Mouse (Mus musculus) stomach, postnatal 0 days (tissue): ENCODE data around the gene St6galnac4. TPM values are rescaled to one million over a fixed set of nuclear protein-coding genes. Genes with fewer than 3 reads are reported as not detected.

Experiments
- ATAC-seq: fragments of 200-750 bp; cut with Nextera tagmentation; 2 replicates; pipeline ENCODE4 v1.8.0; 2017; ENCODE audit not compliant: low FRiP score, low TSS enrichment
- DNase-seq: peaks from one replicate; pipeline ENCODE4 v3.0.0-alpha.2; 2016; ENCODE audit warnings: low spot score
- H3K27ac ChIP-seq: fragments of 300-500 bp; sonication (generic); replicated peaks from 2 replicates; pipeline ENCODE4 v1.5.1; 2014; ENCODE audit warnings: mild to moderate bottlenecking, control low read depth
- H3K27me3 ChIP-seq: fragments of 300-500 bp; sonication (generic); 2 replicates; pipeline ENCODE4 v1.6.1; 2014; ENCODE audit warnings: low read length; ENCODE audit not compliant: control insufficient read depth, insufficient read depth
- H3K36me3 ChIP-seq: fragments of 300-500 bp; sonication (generic); 2 replicates; pipeline ENCODE4 v1.6.1; 2014; ENCODE audit warnings: low read length, mixed read lengths; ENCODE audit not compliant: control insufficient read depth, insufficient read depth
- H3K4me1 ChIP-seq: fragments of 300-500 bp; sonication (generic); replicated peaks from 2 replicates; pipeline ENCODE4 v1.6.1; 2014; ENCODE audit warnings: antibody characterized with exemption; ENCODE audit not compliant: control insufficient read depth, insufficient read depth
- H3K4me2 ChIP-seq: fragments of 300-500 bp; sonication (generic); replicated peaks from 2 replicates; pipeline ENCODE4 v1.6.1; 2014; ENCODE audit warnings: low read depth, mild to moderate bottlenecking, control low read depth, moderate library complexity
- H3K4me3 ChIP-seq: fragments of 300-500 bp; sonication (generic); 2 replicates; pipeline ENCODE4 v1.5.1; 2014; ENCODE audit warnings: low read depth, low read length, control low read depth
- H3K9ac ChIP-seq: fragments of 300-500 bp; sonication (generic); 2 replicates; pipeline ENCODE4 v1.6.1; 2014; ENCODE audit warnings: mild to moderate bottlenecking, low read length, control low read depth, mixed read lengths
- H3K9me3 ChIP-seq: fragments of 300-500 bp; sonication (generic); 2 replicates; pipeline ENCODE4 v1.6.1; 2016; ENCODE audit warnings: low read length; ENCODE audit not compliant: control insufficient read depth
- CTCF ChIP-seq: IDR thresholded peaks from 2 replicates; pipeline ENCODE4 v1.5.1; 2016; ENCODE audit warnings: antibody characterized with exemption, low read depth, mild to moderate bottlenecking, moderate library complexity
- EP300 ChIP-seq: optimal IDR thresholded peaks from 2 replicates; pipeline ENCODE3; 2016; ENCODE audit warnings: antibody characterized with exemption
- WGBS: fragments of 180-500 bp; shearing (Covaris S2); extraction: QIAGEN DNeasy Blood & Tissue Kit; methylation state at CpG from one replicate; pipeline ENCODE4 v1.1.7; 2014; 5-methylcytosine and 5-hydroxymethylcytosine counted together
- polyA plus RNA-seq: library from polyadenylated mRNA; unstranded; fragments of >200 nt; fragmentation: Nextera tagmentation; extraction: Ambion mirVana; gene quantifications from 2 replicates; pipeline ENCODE4 v1.2.1, GENCODE M21; 2015

Gene St6galnac4
- polyA plus RNA-seq, 1 experiment from 2014 or later = 7.7 TPM

DNA sequence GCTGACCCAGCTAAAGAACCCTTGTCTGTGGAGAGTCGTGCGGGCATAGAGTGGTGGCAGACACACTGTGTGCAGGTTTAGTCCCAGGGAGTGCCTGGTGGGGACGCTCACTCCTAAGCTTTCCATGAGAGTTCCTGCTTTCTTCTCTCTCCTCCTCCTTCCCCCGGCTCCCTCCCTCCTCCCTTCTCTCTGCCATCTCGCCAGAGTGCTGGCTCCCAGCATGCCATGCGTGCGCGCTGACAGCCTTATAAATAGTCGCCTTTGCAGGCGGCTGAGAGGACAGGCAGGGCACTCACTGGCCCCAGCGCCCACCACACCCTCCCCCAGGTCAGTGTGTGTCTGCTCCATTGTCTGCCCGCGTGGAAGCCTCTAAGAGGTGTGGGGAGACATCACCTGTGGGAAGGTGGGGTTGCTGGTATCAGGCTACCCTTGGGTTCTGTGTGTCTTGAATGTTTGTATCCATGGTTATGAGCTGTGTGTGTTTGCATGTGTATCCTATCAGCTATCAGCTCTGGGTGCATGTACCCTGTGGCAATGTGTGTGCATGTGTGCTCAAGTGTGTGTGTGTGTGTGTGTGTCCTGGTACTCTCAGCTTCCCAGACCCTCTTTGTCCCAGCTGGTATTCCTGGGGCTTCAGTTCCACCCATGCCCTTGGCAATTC lies 38.4 kb downstream of the St6galnac4 start:
- Histone ChIP-seq H3K4me2 (peak overlapping the region; percentile 46), H3K4me1 (peaks cover 16% of the 10 kb centered on the region), H3K9ac (peak overlapping the region; percentile 41), H3K27ac (peak overlapping the region; percentile 70), H3K36me3 (no peaks in the 10 kb centered on the region), H3K9me3 (no peaks in the 10 kb centered on the region), H3K4me3 (peak overlapping the region; percentile 19; the same call in 1 of the 2 replicates), H3K27me3 (no peaks in the 10 kb centered on the region)
- WGBS = 3% methylated on average over 13 of the region's 13 CpGs
- TF ChIP-seq EP300 (no peak), CTCF (no peak)
- peak; percentile 77 for DNase-seq
- ATAC-seq = peak; percentile 53

GRCm38 (mm10) chr2:32625873-32626694 lies 39.2 kb downstream of the St6galnac4 start:
- H3K4me1 ChIP-seq = peaks cover 9% of the 10 kb centered on the region
- peak overlapping the region; percentile 35; the same call in 1 of the 2 replicates for H3K9ac ChIP-seq
- TF ChIP-seq EP300 (no peak), CTCF (no peak)
- peak overlapping the region; percentile 46 for H3K4me2 ChIP-seq
- no peak overlapping the region for H3K4me3 ChIP-seq
- DNase-seq (peak; percentile 48), ATAC-seq (no peak)
- 49% methylated on average over 5 of the region's 5 CpGs for WGBS
- H3K36me3 ChIP-seq = no peaks in the 10 kb centered on the region
- no peaks in the 10 kb centered on the region for H3K9me3 ChIP-seq
- H3K27ac ChIP-seq = peak overlapping the region; percentile 70
- H3K27me3 ChIP-seq = no peaks in the 10 kb centered on the region

DNA sequence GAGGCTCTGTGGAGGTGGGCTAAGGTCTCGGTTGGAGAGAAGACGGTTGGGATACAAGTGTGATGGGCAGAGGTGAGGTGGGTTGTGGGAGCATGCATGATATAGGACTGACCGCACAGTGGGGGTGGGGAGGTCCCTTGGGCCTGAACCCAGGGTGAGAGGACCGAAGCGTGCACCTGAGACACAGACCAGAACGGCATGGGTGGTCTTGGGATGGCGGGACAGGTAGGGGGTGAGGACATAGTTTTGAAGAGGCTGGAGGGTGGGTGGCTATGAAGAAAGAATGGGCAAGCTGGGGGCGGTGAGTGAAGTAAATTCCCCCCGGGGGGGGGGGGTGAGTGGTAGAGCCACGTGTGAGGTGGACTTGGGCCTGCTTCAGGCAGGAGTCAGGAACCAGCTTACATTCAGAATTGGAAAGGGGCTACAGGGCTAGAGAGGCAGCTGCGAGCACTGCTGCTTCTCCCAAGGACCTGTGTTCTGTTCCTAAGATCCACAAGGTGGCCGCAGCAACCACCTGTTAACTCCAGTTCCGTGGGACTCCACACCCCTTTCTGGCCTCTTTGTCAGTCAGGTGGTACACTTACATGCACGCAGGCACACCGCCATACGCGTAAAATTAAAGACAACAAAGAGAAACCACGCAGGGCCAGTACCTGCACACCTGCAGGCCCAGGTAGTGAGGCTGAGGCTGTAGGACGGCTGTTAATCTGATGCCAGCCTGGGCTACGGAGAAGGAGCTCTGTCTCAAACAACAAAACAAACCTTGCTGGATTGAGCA lies 40.6 kb downstream of the St6galnac4 start:
- Histone ChIP-seq H3K4me2 (no peak overlapping the region), H3K36me3 (no peaks in the 10 kb centered on the region), H3K9ac (no peak overlapping the region), H3K4me3 (no peak overlapping the region), H3K27me3 (no peaks in the 10 kb centered on the region), H3K9me3 (no peaks in the 10 kb centered on the region), H3K27ac (peak overlapping the region; percentile 75; the same call in 1 of the 2 replicates), H3K4me1 (0 out of 2 replicates have a peak, but pooled peaks cover 9% of the 10 kb centered on the region)
- ATAC-seq (no peak; the same call in 1 of the 2 replicates), DNase-seq (peak; percentile 61)
- TF ChIP-seq CTCF (no peak), EP300 (no peak)
- 67% methylated on average over 19 of the region's 20 CpGs for WGBS

DNA sequence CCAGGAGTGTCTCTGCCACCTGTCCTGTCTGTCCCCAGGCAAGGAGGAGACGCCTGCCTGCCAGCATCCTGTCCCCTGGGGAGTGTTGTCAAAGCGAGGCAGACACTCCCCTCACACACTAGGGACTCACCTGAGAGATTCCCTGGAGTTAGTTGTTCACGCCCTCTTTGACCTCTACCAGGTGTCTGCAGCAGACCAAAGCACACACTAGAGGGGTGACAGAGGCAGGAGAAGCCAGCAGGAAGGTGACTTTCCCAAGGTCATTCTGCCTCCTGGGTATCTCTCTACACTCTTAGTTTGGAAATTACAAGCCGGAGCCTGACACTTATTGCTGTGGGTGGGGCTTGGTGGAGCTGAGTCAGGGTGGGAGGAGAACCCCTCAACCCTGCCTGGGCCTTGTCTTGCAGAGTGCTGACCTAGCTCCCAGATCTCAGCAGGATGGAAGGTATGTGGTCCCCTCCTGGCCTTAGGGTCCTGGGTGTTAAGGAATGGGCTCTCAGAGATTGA lies 41.2 kb downstream of the St6galnac4 start:
- ATAC-seq (no peak), DNase-seq (no peak)
- Histone ChIP-seq H3K27me3 (no peaks in the 10 kb centered on the region), H3K9ac (no peak overlapping the region), H3K9me3 (no peaks in the 10 kb centered on the region), H3K27ac (peak overlapping the region; percentile 75), H3K4me1 (0 out of 2 replicates have a peak, but pooled peaks cover 9% of the 10 kb centered on the region), H3K36me3 (no peaks in the 10 kb centered on the region), H3K4me3 (no peak overlapping the region), H3K4me2 (peak overlapping the region; percentile 23; the same call in 1 of the 2 replicates)
- 63% methylated on average over 4 of the region's 4 CpGs for WGBS
- no peak for TF ChIP-seq CTCF
- no peak for TF ChIP-seq EP300

DNA sequence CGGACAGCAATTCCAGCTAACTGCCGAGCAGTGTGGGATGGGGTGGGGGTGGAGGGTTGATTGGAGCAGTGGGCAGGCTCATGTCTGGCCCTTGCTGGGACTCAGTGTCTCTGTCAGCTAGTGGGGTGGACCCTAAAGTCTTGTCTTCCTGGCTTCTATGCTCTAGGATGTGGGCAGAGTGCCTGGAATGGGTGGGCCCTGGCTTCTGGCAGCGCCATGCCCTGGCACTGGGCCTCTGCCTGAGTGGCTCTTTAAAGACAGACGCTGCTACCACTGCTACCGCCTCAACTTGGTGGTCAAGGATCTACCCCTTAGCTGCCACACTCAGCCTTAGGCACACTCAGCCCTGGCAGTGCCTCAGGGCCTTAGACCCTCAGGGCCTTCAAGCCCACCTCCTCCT lies 41.8 kb downstream of the St6galnac4 start:
- TF ChIP-seq CTCF (no peak; the same call in 1 of the 2 replicates), EP300 (no peak)
- peak; percentile 6 for ATAC-seq
- H3K27ac ChIP-seq = peak overlapping the region; percentile 75
- H3K4me1 ChIP-seq = 0 out of 2 replicates have a peak, but pooled peaks cover 9% of the 10 kb centered on the region
- H3K9ac ChIP-seq = peak overlapping the region; percentile 38
- peak; percentile 53 for DNase-seq
- peak overlapping the region; percentile 23; the same call in 1 of the 2 replicates for H3K4me2 ChIP-seq
- WGBS = 29% methylated on average over 5 of the region's 5 CpGs
- no peaks in the 10 kb centered on the region for H3K9me3 ChIP-seq
- H3K36me3 ChIP-seq = no peaks in the 10 kb centered on the region
- H3K27me3 ChIP-seq = no peaks in the 10 kb centered on the region
- no peak overlapping the region for H3K4me3 ChIP-seq
